Mouse (Mus musculus) Patski (cell line): ENCODE data around the gene Cavin4. TPM values are rescaled to one million over a fixed set of nuclear protein-coding genes. Genes with fewer than 3 reads are reported as not detected.
A peak's percentile ranks its signal among the peaks of the same experiment; 100 is the strongest.
"Not testable (repeated sequence)": the region's sequence is repeated elsewhere in the genome, so short reads cannot be mapped to it uniquely, and the experiment has no call there.

Experiments used
- ATAC-seq: fragments of 100-300 bp; one replicate; pipeline ENCODE4 v1.8.0; 2021
- CTCF ChIA-PET: fragments of 350-600 bp; sonication (Branson Sonifier 250); formaldehyde crosslinking; loops from one replicate; lab custom pipeline; 2022; ENCODE audit warnings: inconsistent platforms; lab: Charles Lee
- POLR2A ChIA-PET: fragments of 350-600 bp; sonication (Branson Sonifier 250); formaldehyde crosslinking; loops from one replicate; lab custom pipeline; 2022; ENCODE audit warnings: antibody characterized with exemption, inconsistent platforms; lab: Charles Lee
- DNase-seq: peaks from one replicate; pipeline ENCODE4 v3.0.0-alpha.2; 2011; ENCODE audit warnings: low read depth, low spot score
- H3K27me3 ChIP-seq: fragments of 371-371 bp; one replicate; pipeline ENCODE4 v1.5.1; 2021
- CTCF ChIP-seq: fragments of 100-300 bp; IDR thresholded peaks from one replicate; pipeline ENCODE4 v1.5.1; 2021
- in situ Hi-C: fragments of 300-500 bp; cut with MboI; formaldehyde crosslinking; loops from 3 replicates; pipeline ENCODE4 v1.11.1; 2018; ENCODE audit warnings: low pct_unique_long_range_greater_than_20kb, mixed read lengths
- polyA plus RNA-seq: library from polyadenylated mRNA; unstranded; gene quantifications from one replicate; pipeline ENCODE4 v1.2.3, GENCODE M21; 2021

Gene Cavin4
- polyA plus RNA-seq, 1 experiment from 2014 or later = 0.06 TPM

DNA sequence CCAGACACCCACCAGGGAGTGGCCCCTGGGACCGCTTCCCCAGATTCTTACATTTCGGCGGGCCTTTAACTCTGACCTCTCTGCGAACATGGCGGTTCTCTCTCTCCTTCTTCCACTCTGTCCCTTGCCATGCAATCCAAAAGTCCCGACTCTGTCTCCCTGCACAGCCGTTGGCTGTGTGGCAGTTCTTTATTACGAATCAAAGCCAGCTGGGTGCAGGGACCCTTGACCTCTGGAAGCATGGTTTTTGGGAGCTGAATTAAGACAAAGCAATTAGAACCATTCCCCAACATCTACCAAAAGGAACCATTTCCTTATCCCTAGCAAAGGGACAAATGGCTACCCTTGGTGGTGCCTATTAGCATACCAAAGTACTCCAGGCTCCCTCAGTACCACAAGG, 19.8 kb downstream of the Cavin4 start:
- TF ChIP-seq CTCF = no peak
- ChIA-PET POLR2A (interaction anchor here (0.8 kb wide), 1 partner anchor 18 kb away, joined by 3 read pairs; no protein-coding TSS in a partner anchor), CTCF (no interaction called here)
- ATAC-seq = no peak
- H3K27me3 ChIP-seq = no peaks in the 10 kb centered on the region
- in situ Hi-C loops = no loop called here
- DNase-seq = no peak

DNA sequence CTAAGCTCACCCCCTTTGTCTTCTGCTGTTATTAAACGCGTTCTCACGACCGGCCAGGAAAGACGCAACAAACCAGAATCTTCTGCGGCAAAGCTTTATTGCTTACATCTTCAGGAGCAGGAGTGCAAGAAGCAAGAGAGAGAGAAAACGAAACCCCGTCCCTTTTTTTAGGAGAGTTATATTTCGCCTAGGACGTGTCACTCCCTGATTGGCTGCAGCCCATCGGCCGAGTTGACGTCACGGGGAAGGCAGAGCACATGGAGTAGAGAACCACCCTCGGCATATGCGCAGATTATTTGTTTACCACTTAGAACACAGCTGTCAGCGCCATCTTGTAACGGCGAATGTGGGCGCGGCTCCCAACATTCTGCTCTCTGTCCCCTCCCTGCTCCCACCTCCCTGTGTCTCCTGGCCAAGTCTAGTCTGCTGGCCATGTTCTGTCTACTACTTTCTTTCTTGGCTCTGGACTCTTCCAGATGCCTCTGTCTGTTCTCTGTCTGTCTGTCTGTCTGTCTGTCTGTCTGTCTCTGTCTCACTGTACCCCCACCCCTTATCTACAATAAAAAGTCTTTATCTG, 20.4 kb downstream of the Cavin4 start:
- ATAC-seq, DNase-seq, in situ Hi-C loops, H3K27me3 ChIP-seq: not testable (repeated sequence)
- ChIA-PET CTCF (interaction anchor here (1.3 kb wide), 1 partner anchor 9 kb away, joined by 3 read pairs; no protein-coding TSS in a partner anchor), POLR2A (interaction anchor here (0.8 kb wide), 1 partner anchor 18 kb away, joined by 3 read pairs; no protein-coding TSS in a partner anchor)

GRCm38 (mm10) chr4:48684593-48685187, 21.4 kb downstream of the Cavin4 start:
- DNase-seq (no peak), ATAC-seq (no peak)
- POLR2A ChIA-PET = no interaction called here
- no peaks in the 10 kb centered on the region for H3K27me3 ChIP-seq
- in situ Hi-C loops = no loop called here
- no peak for TF ChIP-seq CTCF
- CTCF ChIA-PET = interaction anchor here (1.3 kb wide), 1 partner anchor 8 kb away, joined by 3 read pairs; no protein-coding TSS in a partner anchor

DNA sequence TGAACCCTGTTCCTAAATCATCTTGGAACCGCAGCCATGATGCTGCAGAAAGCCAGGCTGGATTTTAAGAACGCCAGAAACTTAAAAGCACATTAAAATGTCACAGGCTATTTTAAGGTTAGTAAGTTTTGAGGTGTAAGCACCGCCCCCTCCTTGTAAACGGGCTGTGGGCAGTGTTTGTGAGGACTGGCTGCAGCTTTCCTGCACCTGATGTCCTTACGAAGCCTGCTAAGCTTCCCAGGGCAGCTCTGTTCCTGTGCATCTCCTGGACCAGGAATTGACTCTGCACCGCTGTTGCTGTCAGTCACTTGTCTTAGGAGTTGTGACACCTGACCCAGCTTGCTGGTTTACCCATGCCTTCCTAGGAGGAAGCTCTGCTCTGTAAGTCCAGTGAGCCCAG, 24.8 kb downstream of the Cavin4 start:
- CTCF ChIA-PET = no interaction called here
- DNase-seq (no peak), ATAC-seq (no peak)
- POLR2A ChIA-PET = interaction anchor here (0.7 kb wide), 1 partner anchor 134 kb away, joined by 3 read pairs; no protein-coding TSS in a partner anchor
- in situ Hi-C loops = no loop called here
- TF ChIP-seq CTCF = no peak
- no peaks in the 10 kb centered on the region for H3K27me3 ChIP-seq

GRCm38 (mm10) chr4:48690640-48691039, 27.3 kb downstream of the Cavin4 start:
- no peaks in the 10 kb centered on the region for H3K27me3 ChIP-seq

DNA sequence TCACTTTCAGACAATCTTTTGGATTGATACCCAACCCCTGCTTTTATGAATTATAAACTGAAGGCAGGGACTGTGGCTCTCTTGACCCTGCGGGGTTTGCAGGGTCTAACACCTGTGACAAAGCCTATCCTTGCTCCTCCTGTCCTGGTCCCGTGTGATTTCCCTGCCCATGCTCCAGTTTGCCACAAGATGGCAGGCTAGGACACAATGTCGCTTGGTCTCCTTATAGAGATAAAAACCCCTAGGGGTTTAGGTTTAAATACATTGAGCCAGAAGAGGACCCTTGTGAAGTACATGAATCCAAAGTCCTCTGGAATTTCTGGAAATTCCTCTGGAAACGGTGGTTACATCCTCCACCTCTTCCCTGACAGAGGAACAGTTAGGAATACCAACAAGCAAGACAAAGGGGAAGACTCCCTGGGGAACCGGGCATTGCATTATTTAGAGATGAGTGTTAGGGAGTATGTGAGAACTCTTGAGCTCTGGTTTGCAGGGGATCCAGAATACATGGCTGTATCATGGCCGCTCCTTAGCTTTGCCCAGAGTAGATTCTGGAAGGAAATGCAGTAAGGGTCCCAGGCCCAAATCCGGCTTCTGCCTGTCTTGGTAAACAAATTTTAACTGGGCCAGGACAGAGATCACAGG, 28.6 kb downstream of the Cavin4 start:
- POLR2A ChIA-PET = no interaction called here

More at GRCm38 (mm10) chr4:48690640-48691039, 27.3 kb downstream of the Cavin4 start:
- ChIA-PET CTCF (interaction anchor here (0.8 to 1.0 kb wide), 2 partner anchors 10 to 24 kb away, joined by 3 to 5 read pairs; no protein-coding TSS in a partner anchor), POLR2A (interaction anchor here (0.6 kb wide), 1 partner anchor 10 kb away, joined by 3 read pairs; no protein-coding TSS in a partner anchor)
- no peak for ATAC-seq
- DNase-seq = no peak
- in situ Hi-C loops = no loop called here
- TF ChIP-seq CTCF = peak; percentile 53

DNA sequence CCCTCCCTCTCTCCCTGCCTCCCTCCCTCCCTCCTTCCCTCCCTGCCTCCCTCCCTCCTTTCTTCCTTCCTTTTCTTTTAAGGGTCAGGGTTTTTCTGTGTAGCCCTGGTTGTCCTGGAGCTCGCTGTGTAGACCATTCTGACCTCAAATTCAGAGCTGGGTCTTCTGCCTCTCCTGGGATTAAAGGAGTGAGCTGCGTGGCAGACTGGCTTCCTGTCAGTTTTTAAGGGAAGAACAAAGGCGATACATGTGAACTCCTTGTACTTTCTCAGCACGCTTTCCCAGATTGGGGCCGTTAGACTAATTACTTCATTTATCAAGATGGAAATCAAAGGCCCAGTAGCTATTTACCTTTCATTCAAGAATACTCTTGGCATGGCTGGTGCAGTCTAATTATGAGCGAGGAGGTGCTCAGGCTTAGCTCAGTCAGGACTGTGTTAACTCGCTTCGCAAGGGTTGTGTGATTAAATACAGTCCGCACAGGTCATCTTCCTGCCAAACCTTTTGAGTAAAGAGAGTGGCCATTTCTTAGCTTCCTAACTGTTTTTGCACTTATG, 29.5 kb downstream of the Cavin4 start:
- CTCF ChIA-PET = interaction anchor here (0.8 to 1.4 kb wide), 3 partner anchors 8 to 629 kb away, joined by 3 to 5 read pairs (median 3); no protein-coding TSS in a partner anchor
- POLR2A ChIA-PET = no interaction called here
- in situ Hi-C loops = no loop called here
- H3K27me3 ChIP-seq = no peaks in the 10 kb centered on the region
- DNase-seq (no peak), ATAC-seq (no peak)
- TF ChIP-seq CTCF = no peak

More for the DNA sequence above, 28.6 kb downstream of the Cavin4 start:
- in situ Hi-C loops = no loop called here
- no peak for ATAC-seq
- no peak for DNase-seq
- TF ChIP-seq CTCF = peak; percentile 60
- CTCF ChIA-PET = interaction anchor here (0.9 kb wide), 1 partner anchor 630 kb away, joined by 5 read pairs; no protein-coding TSS in a partner anchor
- H3K27me3 ChIP-seq = no peaks in the 10 kb centered on the region

GRCm38 (mm10) chr4:48696706-48697105, 33.4 kb downstream of the Cavin4 start:
- POLR2A ChIA-PET = no interaction called here
- in situ Hi-C loops = no loop called here
- TF ChIP-seq CTCF = no peak
- H3K27me3 ChIP-seq = peaks cover 3% of the 10 kb centered on the region
- ATAC-seq = no peak
- CTCF ChIA-PET = no interaction called here
- DNase-seq = no peak

DNA sequence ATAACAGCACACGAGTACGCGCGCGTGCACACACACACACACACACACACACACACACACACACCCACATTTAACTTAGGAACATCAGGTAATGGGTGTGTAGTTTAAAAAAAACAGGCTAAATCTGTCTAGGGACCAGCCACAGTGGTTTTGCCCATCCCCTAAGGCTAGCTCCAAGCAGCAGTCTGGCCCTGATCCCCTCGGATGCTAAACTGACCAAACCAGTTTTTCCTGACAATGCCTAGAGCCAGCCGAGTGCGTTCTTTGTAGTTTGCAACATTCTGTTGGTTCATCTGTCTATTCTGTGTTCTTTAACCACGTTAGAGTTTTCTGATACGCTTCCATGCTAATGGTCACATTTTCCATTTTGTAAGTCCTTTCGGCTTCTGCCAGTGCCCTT, 34.0 kb downstream of the Cavin4 start:
- peaks cover 3% of the 10 kb centered on the region for H3K27me3 ChIP-seq
- ChIA-PET POLR2A (no interaction called here), CTCF (no interaction called here)
- ATAC-seq (no peak), DNase-seq (no peak)
- no peak for TF ChIP-seq CTCF
- in situ Hi-C loops = no loop called here

- ChIA-PET POLR2A (no interaction called here), CTCF (no interaction called here)
- peaks cover 10% of the 10 kb centered on the region for H3K27me3 ChIP-seq
- DNase-seq = no peak
- TF ChIP-seq CTCF = no peak
- ATAC-seq = no peak
- in situ Hi-C loops = no loop called here
Measured at GRCm38 (mm10) chr4:48715865-48716650, 52.7 kb downstream of the Cavin4 start.
